16 mouse cellular contexts compared by ENCODE assay signal in the genomic region with DNA sequence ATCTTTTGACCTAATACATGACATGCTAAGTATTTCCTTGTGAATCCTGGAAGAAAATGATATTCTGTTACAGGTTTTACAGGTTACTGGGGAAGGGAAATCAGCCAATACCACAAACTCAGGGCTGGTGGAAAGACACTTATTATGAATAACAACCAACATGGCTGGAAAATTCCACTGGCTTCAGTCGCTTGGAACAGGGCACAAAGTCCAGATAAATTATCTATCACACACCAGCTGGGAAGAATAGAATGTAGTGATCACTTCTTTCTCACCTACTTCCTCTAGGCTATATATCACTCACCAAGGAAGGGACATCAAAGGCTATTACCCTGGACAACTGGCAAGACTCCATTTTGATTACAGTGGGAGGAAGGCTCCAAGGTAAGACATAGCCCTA. TPM values are rescaled to one million over a fixed set of nuclear protein-coding genes. Genes with fewer than 3 reads are reported as not detected.
"Had no signal": no experiment of that assay in that cellular context is flagged by ENCODE, and none has a peak within 500 bp of the region (broad histone marks: within the 10 kb centered on the region; RNA-seq: fewer than 3 reads in every experiment).

No protein-coding gene starts in this region.

- H3K4me2 ChIP-seq: limb, embryonic 13.5 days; midbrain, embryonic 13.5 days; neural tube, embryonic 15.5 days; stomach, embryonic 15.5 days had no signal

- H3K27ac ChIP-seq: hindbrain, postnatal 0 days; layer of hippocampus, adult 2 months; limb, embryonic 13.5 days; liver, embryonic 14.5 days; midbrain, embryonic 13.5 days; neural tube, embryonic 15.5 days; stomach, embryonic 15.5 days had no signal

- H3K9me3 ChIP-seq: limb, embryonic 13.5 days; midbrain, embryonic 13.5 days; neural tube, embryonic 15.5 days; stomach, embryonic 15.5 days had no signal

- H3K4me1 ChIP-seq: limb, embryonic 13.5 days; midbrain, embryonic 13.5 days; neural tube, embryonic 15.5 days; stomach, embryonic 15.5 days had no signal

- H3K4me3 ChIP-seq: layer of hippocampus, adult 2 months; limb, embryonic 13.5 days; midbrain, embryonic 13.5 days; myocyte; neural tube, embryonic 15.5 days; stomach, embryonic 15.5 days had no signal

- DNase-seq: left cerebral cortex, postnatal 4 days; lung, adult 18-20 months; right cerebral cortex, adult 18-20 months; spleen, adult 18-20 months; thymus, postnatal 4 days had no signal

- H3K36me3 ChIP-seq: limb, embryonic 13.5 days; midbrain, embryonic 13.5 days; neural tube, embryonic 15.5 days; stomach, embryonic 15.5 days had no signal

- ATAC-seq: hindbrain, postnatal 0 days; midbrain, embryonic 13.5 days had no signal

- H3K9ac ChIP-seq: limb, embryonic 13.5 days; liver, embryonic 14.5 days; midbrain, embryonic 13.5 days; neural tube, embryonic 15.5 days; stomach, embryonic 15.5 days had no signal

- H3K27me3 ChIP-seq: limb, embryonic 13.5 days; midbrain, embryonic 13.5 days; neural tube, embryonic 15.5 days; stomach, embryonic 15.5 days had no signal

RNA-seq across cellular contexts. Expression of a gene that starts 11.1 kb away (rescaled TPM):
- polyA plus RNA-seq: hindbrain, postnatal 0 days; intestine, embryonic 14.5 days; limb, embryonic 13.5 days; liver, adult 2 months; liver, embryonic 14.5 days; midbrain, embryonic 13.5 days; myocyte; neural tube, embryonic 11.5 days; neural tube, embryonic 15.5 days; stomach, embryonic 15.5 days had no signal
